Mouse (Mus musculus) midbrain, embryonic 13.5 days (tissue): ENCODE results near the gene Hps3. TPM values are rescaled to one million over a fixed set of nuclear protein-coding genes. Genes with fewer than 3 reads are reported as not detected.
"Not testable (repeated sequence)": the region's sequence is repeated elsewhere in the genome, so short reads cannot be mapped to it uniquely, and the experiment has no call there.

ENCODE experiments used
- ATAC-seq: fragments of 200-750 bp; cut with Nextera tagmentation; 2 replicates; pipeline ENCODE4 v1.8.0; 2017; ENCODE audit warnings: mild to moderate bottlenecking, moderate TSS enrichment, moderate library complexity
- H3K27ac ChIP-seq: fragments of 300-500 bp; sonication (generic); 2 replicates; pipeline ENCODE4 v1.5.1; 2015; ENCODE audit warnings: inconsistent platforms, mild to moderate bottlenecking, moderate library complexity
- H3K27me3 ChIP-seq: fragments of 300-500 bp; sonication (generic); 2 replicates; pipeline ENCODE4 v1.6.1; 2015; ENCODE audit warnings: mild to moderate bottlenecking, inconsistent platforms
- H3K36me3 ChIP-seq: fragments of 300-500 bp; sonication (generic); 2 replicates; pipeline ENCODE4 v1.6.1; 2015; ENCODE audit warnings: mild to moderate bottlenecking, inconsistent platforms
- H3K4me1 ChIP-seq: fragments of 300-500 bp; sonication (generic); replicated peaks from 2 replicates; pipeline ENCODE4 v1.6.1; 2015; ENCODE audit warnings: inconsistent platforms
- H3K4me2 ChIP-seq: fragments of 300-500 bp; sonication (generic); replicated peaks from 2 replicates; pipeline ENCODE4 v1.6.1; 2015; ENCODE audit warnings: moderate library complexity, mild to moderate bottlenecking, inconsistent platforms
- H3K4me3 ChIP-seq: fragments of 300-500 bp; sonication (generic); replicated peaks from 2 replicates; pipeline ENCODE4 v1.5.1; 2015; ENCODE audit warnings: mild to moderate bottlenecking, inconsistent platforms
- H3K9ac ChIP-seq: fragments of 300-500 bp; sonication (generic); replicated peaks from 2 replicates; pipeline ENCODE4 v1.6.1; 2015; ENCODE audit warnings: mild to moderate bottlenecking, inconsistent platforms
- H3K9me3 ChIP-seq: fragments of 300-500 bp; sonication (generic); 2 replicates; pipeline ENCODE4 v1.6.1; 2016; ENCODE audit warnings: mild to moderate bottlenecking, inconsistent platforms
- WGBS: fragments of 180-500 bp; shearing (Covaris S2); methylation state at CpG from one replicate; pipeline ENCODE4 v1.1.7; 2015; 5-methylcytosine and 5-hydroxymethylcytosine counted together
- polyA plus RNA-seq: library from polyadenylated mRNA; unstranded; fragments of >200 nt; fragmentation: Nextera tagmentation; extraction: Ambion mirVana; gene quantifications from 2 replicates; pipeline ENCODE4 v1.2.1, GENCODE M21; 2015

Hps3 gene
- polyA plus RNA-seq, 1 experiment from 2014 or later = 11.4 TPM

- no peak for ATAC-seq
- H3K27me3 ChIP-seq = no peaks in the 10 kb centered on the region
- H3K27ac ChIP-seq = no peak overlapping the region
- WGBS = 92% methylated on average over 5 of the region's 5 CpGs
- no peak overlapping the region for H3K4me3 ChIP-seq
- no peak overlapping the region for H3K4me2 ChIP-seq
- H3K9me3 ChIP-seq = no peaks in the 10 kb centered on the region
- H3K36me3 ChIP-seq = peaks cover 44% of the 10 kb centered on the region
- no peaks in the 10 kb centered on the region for H3K4me1 ChIP-seq
- H3K9ac ChIP-seq = no peak overlapping the region
Measured at GRCm38 (mm10) chr3:20027788-20028187, 7.3 kb downstream of the Hps3 start.

- WGBS = 93% methylated on average over 8 of the region's 8 CpGs
- no peak overlapping the region for H3K27ac ChIP-seq
- no peak for ATAC-seq
- H3K27me3 ChIP-seq = no peaks in the 10 kb centered on the region
- no peaks in the 10 kb centered on the region for H3K4me1 ChIP-seq
- H3K36me3 ChIP-seq = peaks cover 51% of the 10 kb centered on the region
- H3K9me3 ChIP-seq = no peaks in the 10 kb centered on the region
- no peak overlapping the region for H3K4me2 ChIP-seq
- H3K4me3 ChIP-seq = no peak overlapping the region
- H3K9ac ChIP-seq = no peak overlapping the region
Measured at GRCm38 (mm10) chr3:20026996-20027689, 8.0 kb downstream of the Hps3 start.

GRCm38 (mm10) chr3:20026481-20026880 lies 8.6 kb downstream of the Hps3 start:
- Histone ChIP-seq H3K4me2 (no peak overlapping the region), H3K27ac (no peak overlapping the region), H3K36me3 (peaks cover 53% of the 10 kb centered on the region), H3K4me1 (no peaks in the 10 kb centered on the region), H3K9ac (no peak overlapping the region), H3K27me3 (no peaks in the 10 kb centered on the region), H3K4me3 (no peak overlapping the region), H3K9me3 (no peaks in the 10 kb centered on the region)
- no peak for ATAC-seq

- Histone ChIP-seq H3K27ac (no peak overlapping the region), H3K9me3 (no peaks in the 10 kb centered on the region), H3K36me3 (peaks cover 68% of the 10 kb centered on the region), H3K4me1 (no peaks in the 10 kb centered on the region), H3K27me3 (no peaks in the 10 kb centered on the region), H3K4me3 (no peak overlapping the region), H3K9ac (no peak overlapping the region), H3K4me2 (no peak overlapping the region)
- 58% methylated on average over 1 of the region's 1 CpGs for WGBS
- no peak for ATAC-seq
Measured at GRCm38 (mm10) chr3:20023832-20024231, 11.3 kb downstream of the Hps3 start.

- no peak overlapping the region for H3K27ac ChIP-seq
- no peak for ATAC-seq
- H3K4me3 ChIP-seq = no peak overlapping the region
- no peaks in the 10 kb centered on the region for H3K27me3 ChIP-seq
- 88% methylated on average over 8 of the region's 8 CpGs for WGBS
- no peak overlapping the region for H3K9ac ChIP-seq
- H3K4me1 ChIP-seq = no peaks in the 10 kb centered on the region
- no peak overlapping the region for H3K4me2 ChIP-seq
- peaks cover 58% of the 10 kb centered on the region for H3K36me3 ChIP-seq
- H3K9me3 ChIP-seq = no peaks in the 10 kb centered on the region
Measured at GRCm38 (mm10) chr3:20018076-20018475, 17.0 kb downstream of the Hps3 start.

- H3K27me3 ChIP-seq = no peaks in the 10 kb centered on the region
- no peaks in the 10 kb centered on the region for H3K9me3 ChIP-seq
- WGBS = 95% methylated on average over 2 of the region's 2 CpGs
- H3K4me1 ChIP-seq = no peaks in the 10 kb centered on the region
- no peak overlapping the region for H3K9ac ChIP-seq
- H3K27ac ChIP-seq = no peak overlapping the region
- peaks cover 42% of the 10 kb centered on the region for H3K36me3 ChIP-seq
- 0 out of 2 replicates have a peak, but pooled peaks have one; percentile 30 for ATAC-seq
- no peak overlapping the region for H3K4me2 ChIP-seq
- no peak overlapping the region for H3K4me3 ChIP-seq
Measured at GRCm38 (mm10) chr3:20014454-20014853, 20.7 kb downstream of the Hps3 start.

GRCm38 (mm10) chr3:20010905-20011304 lies 24.2 kb downstream of the Hps3 start:
- H3K9me3 ChIP-seq, H3K4me3 ChIP-seq, H3K4me1 ChIP-seq, H3K4me2 ChIP-seq, H3K27me3 ChIP-seq, ATAC-seq, H3K27ac ChIP-seq, H3K9ac ChIP-seq: not testable (repeated sequence)
- peaks cover 28% of the 10 kb centered on the region for H3K36me3 ChIP-seq
- 94% methylated on average over 7 of the region's 7 CpGs for whole genome bisulfite sequencing

GRCm38 (mm10) chr3:20010464-20010863 lies 24.7 kb downstream of the Hps3 start:
- H3K4me1 ChIP-seq = no peaks in the 10 kb centered on the region
- ATAC-seq = no peak
- H3K36me3 ChIP-seq = peaks cover 24% of the 10 kb centered on the region
- no peak overlapping the region for H3K27ac ChIP-seq
- H3K27me3 ChIP-seq = no peaks in the 10 kb centered on the region
- H3K4me2 ChIP-seq = no peak overlapping the region
- no peak overlapping the region for H3K9ac ChIP-seq
- H3K4me3 ChIP-seq = no peak overlapping the region
- 92% methylated on average over 9 of the region's 9 CpGs for whole genome bisulfite sequencing
- H3K9me3 ChIP-seq = no peaks in the 10 kb centered on the region

- Histone ChIP-seq H3K9ac (no peak overlapping the region), H3K27ac (no peak overlapping the region), H3K4me1 (no peaks in the 10 kb centered on the region), H3K9me3 (no peaks in the 10 kb centered on the region), H3K27me3 (no peaks in the 10 kb centered on the region), H3K4me2 (no peak overlapping the region), H3K4me3 (no peak overlapping the region), H3K36me3 (peaks cover 23% of the 10 kb centered on the region)
- WGBS = 91% methylated on average over 5 of the region's 5 CpGs
- no peak for ATAC-seq
Measured at GRCm38 (mm10) chr3:20007759-20008158, 27.4 kb downstream of the Hps3 start.

GRCm38 (mm10) chr3:20007275-20007674 lies 27.8 kb downstream of the Hps3 start:
- Histone ChIP-seq H3K27ac (no peak overlapping the region), H3K4me3 (no peak overlapping the region), H3K9ac (no peak overlapping the region), H3K4me1 (no peaks in the 10 kb centered on the region), H3K4me2 (no peak overlapping the region), H3K9me3 (no peaks in the 10 kb centered on the region), H3K27me3 (no peaks in the 10 kb centered on the region), H3K36me3 (peaks cover 25% of the 10 kb centered on the region)
- WGBS = 96% methylated on average over 4 of the region's 4 CpGs
- ATAC-seq = no peak

GRCm38 (mm10) chr3:20005611-20006010 lies 29.5 kb downstream of the Hps3 start:
- H3K9me3 ChIP-seq = no peaks in the 10 kb centered on the region
- H3K27ac ChIP-seq = no peak overlapping the region
- H3K4me3 ChIP-seq = no peak overlapping the region
- no peak overlapping the region for H3K9ac ChIP-seq
- 79% methylated on average over 1 of the region's 1 CpGs for WGBS
- H3K36me3 ChIP-seq = peaks cover 30% of the 10 kb centered on the region
- no peak for ATAC-seq
- H3K4me1 ChIP-seq = no peaks in the 10 kb centered on the region
- H3K27me3 ChIP-seq = no peaks in the 10 kb centered on the region
- H3K4me2 ChIP-seq = no peak overlapping the region

- Histone ChIP-seq H3K4me1 (no peaks in the 10 kb centered on the region), H3K27ac (no peak overlapping the region), H3K27me3 (no peaks in the 10 kb centered on the region), H3K4me3 (no peak overlapping the region), H3K9me3 (no peaks in the 10 kb centered on the region), H3K36me3 (peaks cover 26% of the 10 kb centered on the region), H3K9ac (no peak overlapping the region), H3K4me2 (no peak overlapping the region)
- ATAC-seq = no peak
- 96% methylated on average over 8 of the region's 8 CpGs for WGBS
Measured at GRCm38 (mm10) chr3:20004422-20004821, 30.7 kb downstream of the Hps3 start.

GRCm38 (mm10) chr3:20002786-20003185 lies 32.3 kb downstream of the Hps3 start:
- no peak overlapping the region for H3K9ac ChIP-seq
- H3K9me3 ChIP-seq = no peaks in the 10 kb centered on the region
- H3K36me3 ChIP-seq = peaks cover 22% of the 10 kb centered on the region; the same call in 1 of the 2 replicates
- 80% methylated on average over 5 of the region's 5 CpGs for WGBS
- H3K4me2 ChIP-seq = no peak overlapping the region
- H3K4me1 ChIP-seq = no peaks in the 10 kb centered on the region
- H3K27me3 ChIP-seq = no peaks in the 10 kb centered on the region
- no peak overlapping the region for H3K4me3 ChIP-seq
- H3K27ac ChIP-seq = no peak overlapping the region
- no peak for ATAC-seq
